16 mouse cellular contexts compared by ENCODE assay signal in the genomic region with DNA sequence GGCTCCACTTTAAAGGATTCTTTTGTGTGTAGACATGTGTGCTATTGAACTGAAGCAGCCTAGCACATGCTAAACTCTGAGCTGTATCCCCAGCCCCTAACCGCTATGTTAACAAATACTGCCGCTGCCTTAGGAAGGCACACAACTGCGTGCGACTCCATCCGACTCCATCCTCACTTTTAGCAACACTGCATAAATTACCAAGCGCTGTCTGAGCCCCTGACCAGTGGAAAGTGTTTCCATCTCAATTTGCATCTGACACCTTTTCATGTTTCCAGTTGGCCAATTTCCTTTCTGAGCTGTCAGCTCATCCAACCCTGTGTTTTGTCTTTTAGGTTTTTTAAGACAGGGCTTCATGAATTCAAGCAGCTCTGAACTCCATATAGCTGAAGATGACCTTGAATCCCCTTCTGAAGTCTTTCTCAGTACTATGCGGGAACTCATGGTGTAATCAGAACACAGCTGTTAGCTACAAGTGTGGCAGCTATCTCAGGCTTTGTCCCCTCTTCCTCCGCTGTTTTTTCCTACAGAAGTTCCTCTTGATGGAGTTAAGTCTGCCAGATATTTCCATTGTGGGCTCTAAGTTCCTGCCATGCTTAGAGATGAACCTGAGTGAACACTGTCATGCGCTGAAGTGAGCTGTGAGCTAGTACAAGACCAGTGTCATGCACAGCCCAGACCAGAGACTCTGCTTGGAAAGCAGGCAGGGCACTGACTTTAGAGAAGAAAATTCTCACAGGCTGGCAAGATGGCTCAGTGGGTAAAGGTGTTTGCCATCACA. TPM values are rescaled to one million over a fixed set of nuclear protein-coding genes. Genes with fewer than 3 reads are reported as not detected.
DNase-seq lines count a peak whose midpoint lies in the region; ATAC-seq lines count a peak whose summit lies in the region.
"Had no signal": no experiment of that assay in that cellular context is flagged by ENCODE, and none has a peak within 500 bp of the region (broad histone marks: within the 10 kb centered on the region; RNA-seq: fewer than 3 reads in every experiment).

No protein-coding gene starts in this region.

- 74% methylated on average over 9 of the region's 9 CpGs for WGBS in hindbrain, embryonic 10.5 days
- WGBS in hindbrain, embryonic 11.5 days, result 79% methylated on average over 9 of the region's 9 CpGs
- WGBS in forebrain, embryonic 13.5 days, result 60% methylated on average over 9 of the region's 9 CpGs

- H3K9ac ChIP-seq in hindbrain, embryonic 11.5 days (ENCODE audit: low read depth, low read length), result no peak overlapping the region
- H3K9ac ChIP-seq in forebrain, embryonic 13.5 days, result no peak overlapping the region
- H3K9ac ChIP-seq: kidney, embryonic 15.5 days; limb, embryonic 13.5 days had no signal

- no peaks in the 10 kb centered on the region for H3K27me3 ChIP-seq in hindbrain, embryonic 10.5 days (ENCODE audit: insufficient read depth, poor library complexity, severe bottlenecking)
- H3K27me3 ChIP-seq in hindbrain, embryonic 11.5 days (ENCODE audit: control insufficient read depth, insufficient read depth, low read length), result no peaks in the 10 kb centered on the region
- H3K27me3 ChIP-seq in forebrain, embryonic 13.5 days, result no peaks in the 10 kb centered on the region
- H3K27me3 ChIP-seq: kidney, embryonic 15.5 days; limb, embryonic 13.5 days had no signal

- peaks cover 33% of the 10 kb centered on the region for H3K4me1 ChIP-seq in hindbrain, embryonic 10.5 days (replicated peaks)
- 0 out of 2 replicates have a peak, but pooled peaks cover 3% of the 10 kb centered on the region for H3K4me1 ChIP-seq in hindbrain, embryonic 11.5 days (replicated peaks; ENCODE audit: control insufficient read depth, insufficient read depth, low read length)
- peaks cover 40% of the 10 kb centered on the region for H3K4me1 ChIP-seq in forebrain, embryonic 13.5 days
- H3K4me1 ChIP-seq: limb, embryonic 13.5 days had no signal

- no peak for DNase-seq in frontal cortex, postnatal 25 days (ENCODE audit: low spot score in 2 of 2)
- DNase-seq in hindbrain, embryonic 10.5 days (ENCODE audit: low spot score), result no peak
- no peak for DNase-seq in hindbrain, embryonic 11.5 days (ENCODE audit: low spot score)
- peak; percentile 66 for DNase-seq in CD4-positive helper T cell, adult 2 months (ENCODE audit: low read depth, low spot score)
- no peak for DNase-seq in adrenal gland, adult (ENCODE audit: inconsistent age in 2 of 2, low spot score in 1 of 2)
- DNase-seq: adrenal gland, adult 8-10 months; cerebellum, adult 9-10 months; embryo, embryonic 11 days; lung, adult 2 months had no signal

- H3K4me2 ChIP-seq in hindbrain, embryonic 11.5 days (replicated peaks; ENCODE audit: low read depth, low read length), result no peak overlapping the region
- no peak overlapping the region for H3K4me2 ChIP-seq in forebrain, embryonic 13.5 days
- H3K4me2 ChIP-seq: kidney, embryonic 15.5 days; limb, embryonic 13.5 days had no signal

- H3K36me3 ChIP-seq in hindbrain, embryonic 10.5 days, result peaks cover 15% of the 10 kb centered on the region
- no peaks in the 10 kb centered on the region for H3K36me3 ChIP-seq in hindbrain, embryonic 11.5 days (ENCODE audit: control insufficient read depth, insufficient read depth, low read length)
- no peaks in the 10 kb centered on the region for H3K36me3 ChIP-seq in forebrain, embryonic 13.5 days (ENCODE audit: poor library complexity, severe bottlenecking)

- H3K27ac ChIP-seq in hindbrain, embryonic 10.5 days, result 0 out of 2 replicates have a peak overlapping the region, but pooled peaks have one; percentile 5
- no peak overlapping the region for H3K27ac ChIP-seq in hindbrain, embryonic 11.5 days (ENCODE audit: low read depth, low read length)
- H3K27ac ChIP-seq in forebrain, embryonic 13.5 days, result peak overlapping the region; percentile 26
- H3K27ac ChIP-seq: kidney, embryonic 15.5 days; limb, embryonic 13.5 days; macrophage had no signal

- no peak overlapping the region for H3K4me3 ChIP-seq in hindbrain, embryonic 10.5 days
- no peak overlapping the region for H3K4me3 ChIP-seq in hindbrain, embryonic 11.5 days (ENCODE audit: low read depth, low read length)
- H3K4me3 ChIP-seq in forebrain, embryonic 13.5 days, result no peak overlapping the region
- H3K4me3 ChIP-seq: kidney, embryonic 15.5 days; limb, embryonic 13.5 days had no signal

- H3K9me3 ChIP-seq in hindbrain, embryonic 10.5 days, result no peaks in the 10 kb centered on the region
- H3K9me3 ChIP-seq in hindbrain, embryonic 11.5 days (ENCODE audit: control insufficient read depth, low read length), result no peaks in the 10 kb centered on the region
- no peaks in the 10 kb centered on the region for H3K9me3 ChIP-seq in forebrain, embryonic 13.5 days (replicated peaks)
- H3K9me3 ChIP-seq: G1E; kidney, embryonic 15.5 days; limb, embryonic 13.5 days had no signal

- ATAC-seq in frontal cortex, adult (ENCODE audit: low TSS enrichment), result peak; percentile 54; the same call in 1 of the 2 replicates
- no peak for ATAC-seq in hindbrain, embryonic 11.5 days (ENCODE audit: low FRiP score)
- peak; percentile 66; the same call in 1 of the 2 replicates for ATAC-seq in forebrain, embryonic 13.5 days
- no peak for ATAC-seq in megakaryocyte progenitor cell, adult 5-6 weeks (replicated peaks; ENCODE audit: poor library complexity)

RNA-seq across cellular contexts. Expression of gene Ptpn11, which starts 11.9 kb away (rescaled TPM):
- polyA plus RNA-seq in hindbrain, embryonic 10.5 days (2016; fragmentation: Nextera tagmentation; extraction: Ambion mirVana), result 20.4 and 23.1 TPM in 2 replicates
- polyA plus RNA-seq in hindbrain, embryonic 11.5 days (2014; fragmentation: Nextera tagmentation; extraction: Ambion mirVana), result 25.0 and 32.4 TPM in 2 replicates
- 27.8 and 28.4 TPM in 2 replicates for polyA plus RNA-seq in forebrain, embryonic 13.5 days (2015; fragmentation: Nextera tagmentation; extraction: Ambion mirVana)
- 20.8 TPM in 2 replicates for total RNA-seq in megakaryocyte progenitor cell, adult 5-6 weeks (2015)
- total RNA-seq in megakaryocyte progenitor cell, adult 5-6 weeks (2017), result 41.5 and 48.1 TPM in 2 replicates

RNA-seq across cellular contexts. Expression of gene Rpl6, which starts 25.0 kb away (rescaled TPM):
- 553 and 627 TPM in 2 replicates for polyA plus RNA-seq in hindbrain, embryonic 10.5 days (2016; fragmentation: Nextera tagmentation; extraction: Ambion mirVana)
- polyA plus RNA-seq in hindbrain, embryonic 11.5 days (2014; fragmentation: Nextera tagmentation; extraction: Ambion mirVana), result 619 and 657 TPM in 2 replicates
- polyA plus RNA-seq in forebrain, embryonic 13.5 days (2015; fragmentation: Nextera tagmentation; extraction: Ambion mirVana), result 466 and 500 TPM in 2 replicates
- total RNA-seq in megakaryocyte progenitor cell, adult 5-6 weeks (2015), result 2,970 and 3,030 TPM in 2 replicates
- total RNA-seq in megakaryocyte progenitor cell, adult 5-6 weeks (2017), result 1,387 and 1,567 TPM in 2 replicates

RNA-seq across cellular contexts. Expression of gene Hectd4, which starts 40.8 kb away (rescaled TPM):
- 5.4 and 6.6 TPM in 2 replicates for polyA plus RNA-seq in hindbrain, embryonic 10.5 days (2016; fragmentation: Nextera tagmentation; extraction: Ambion mirVana)
- polyA plus RNA-seq in hindbrain, embryonic 11.5 days (2014; fragmentation: Nextera tagmentation; extraction: Ambion mirVana), result 11.6 and 15.5 TPM in 2 replicates
- 12.6 and 13.4 TPM in 2 replicates for polyA plus RNA-seq in forebrain, embryonic 13.5 days (2015; fragmentation: Nextera tagmentation; extraction: Ambion mirVana)
- total RNA-seq in megakaryocyte progenitor cell, adult 5-6 weeks (2015), result 16.2 and 22.8 TPM in 2 replicates
- total RNA-seq in megakaryocyte progenitor cell, adult 5-6 weeks (2017), result 6.5 and 9.2 TPM in 2 replicates

Comparison
In these comparisons a context has a peak if more than half of its experiments do, and no peak if none do; other contexts are left out.
1. ATAC-seq: peak in frontal cortex, adult (single experiment) and forebrain, embryonic 13.5 days (single experiment); none in hindbrain, embryonic 11.5 days (single experiment) and megakaryocyte progenitor cell, adult 5-6 weeks (single experiment).